Mouse (Mus musculus) limb, embryonic 14.5 days (tissue): ENCODE results near the gene Tex45. TPM values are rescaled to one million over a fixed set of nuclear protein-coding genes. Genes with fewer than 3 reads are reported as not detected.

Experiments
- ATAC-seq: fragments of 200-750 bp; cut with Nextera tagmentation; 2 replicates; pipeline ENCODE4 v1.8.0; 2017; ENCODE audit warnings: low read depth, moderate number of reproducible peaks, moderate TSS enrichment; ENCODE audit not compliant: low FRiP score
- DNase-seq: peaks from one replicate; pipeline ENCODE4 v3.0.0-alpha.2; 2015; ENCODE audit warnings: low spot score
- H3K27ac ChIP-seq: fragments of 300-500 bp; sonication (generic); replicated peaks from 2 replicates; pipeline ENCODE4 v1.5.1; 2014; ENCODE audit warnings: low read depth, mild to moderate bottlenecking, low read length, moderate library complexity, mixed read lengths
- H3K27me3 ChIP-seq: fragments of 300-500 bp; sonication (generic); 2 replicates; pipeline ENCODE4 v1.6.1; 2014; ENCODE audit warnings: low read length, mixed read lengths; ENCODE audit not compliant: control insufficient read depth, insufficient read depth
- H3K36me3 ChIP-seq: fragments of 300-500 bp; sonication (generic); 2 replicates; pipeline ENCODE4 v1.6.1; 2014; ENCODE audit warnings: mild to moderate bottlenecking, low read length, moderate library complexity, mixed read lengths; ENCODE audit not compliant: control insufficient read depth, insufficient read depth
- H3K4me1 ChIP-seq: fragments of 300-500 bp; sonication (generic); 2 replicates; pipeline ENCODE4 v1.6.1; 2014; ENCODE audit warnings: antibody characterized with exemption, low read length, mixed read lengths; ENCODE audit not compliant: control insufficient read depth, insufficient read depth
- H3K4me2 ChIP-seq: fragments of 300-500 bp; sonication (generic); replicated peaks from 2 replicates; pipeline ENCODE4 v1.6.1; 2014; ENCODE audit warnings: low read depth, mild to moderate bottlenecking, low read length, moderate library complexity; ENCODE audit not compliant: severe bottlenecking
- H3K4me3 ChIP-seq: fragments of 300-500 bp; sonication (generic); replicated peaks from 2 replicates; pipeline ENCODE4 v1.5.1; 2014; ENCODE audit warnings: low read length
- H3K9ac ChIP-seq: fragments of 300-500 bp; sonication (generic); 2 replicates; pipeline ENCODE4 v1.6.1; 2014; ENCODE audit warnings: mild to moderate bottlenecking, low read depth, low read length, moderate library complexity; ENCODE audit not compliant: severe bottlenecking
- H3K9me3 ChIP-seq: fragments of 300-500 bp; sonication (generic); 2 replicates; pipeline ENCODE4 v1.6.1; 2016; ENCODE audit warnings: low read length; ENCODE audit not compliant: control insufficient read depth
- POLR2A ChIP-seq: fragments of 200-500 bp; IDR thresholded peaks from 2 replicates; pipeline ENCODE4 v1.8.0; 2012; ENCODE audit warnings: inconsistent platforms, mild to moderate bottlenecking, moderate library complexity, borderline replicate concordance; ENCODE audit not compliant: insufficient read depth, insufficient read length; ENCODE audit errors: extremely low read depth
- WGBS: fragments of 180-500 bp; shearing (Covaris S2); extraction: QIAGEN DNeasy Blood & Tissue Kit; methylation state at CpG from one replicate; pipeline ENCODE4 v1.1.7; 2014; 5-methylcytosine and 5-hydroxymethylcytosine counted together
- polyA plus RNA-seq, 2 experiments: library from polyadenylated mRNA; depleted of rRNA in 1 of 2; stranded (reverse) in 1 of 2; unstranded in 1 of 2; fragments of >200 nt; fragmentation: Nextera tagmentation in 1 of 2; extraction: Ambion mirVana in 1 of 2; gene quantifications; 2 replicates each; pipeline versions ENCODE4 v1.2.1 to v1.2.3; 2012 to 2014

Gene Tex45
- polyA plus RNA-seq, 2 experiments, result 0.11 TPM; not detected in 1

GRCm38 (mm10) chr8:3463248-3463647 lies 7.4 kb upstream of the Tex45 start:
- ATAC-seq, result no peak
- TF ChIP-seq POLR2A, result no peak
- H3K9me3 ChIP-seq, result no peaks in the 10 kb centered on the region
- peaks cover 12% of the 10 kb centered on the region for H3K36me3 ChIP-seq
- no peak overlapping the region for H3K9ac ChIP-seq
- no peak overlapping the region for H3K4me2 ChIP-seq
- 89% methylated on average over 2 of the region's 2 CpGs for WGBS
- DNase-seq, result no peak
- H3K27me3 ChIP-seq, result no peaks in the 10 kb centered on the region
- no peak overlapping the region for H3K4me3 ChIP-seq
- H3K4me1 ChIP-seq, result no peaks in the 10 kb centered on the region
- H3K27ac ChIP-seq, result no peak overlapping the region

DNA sequence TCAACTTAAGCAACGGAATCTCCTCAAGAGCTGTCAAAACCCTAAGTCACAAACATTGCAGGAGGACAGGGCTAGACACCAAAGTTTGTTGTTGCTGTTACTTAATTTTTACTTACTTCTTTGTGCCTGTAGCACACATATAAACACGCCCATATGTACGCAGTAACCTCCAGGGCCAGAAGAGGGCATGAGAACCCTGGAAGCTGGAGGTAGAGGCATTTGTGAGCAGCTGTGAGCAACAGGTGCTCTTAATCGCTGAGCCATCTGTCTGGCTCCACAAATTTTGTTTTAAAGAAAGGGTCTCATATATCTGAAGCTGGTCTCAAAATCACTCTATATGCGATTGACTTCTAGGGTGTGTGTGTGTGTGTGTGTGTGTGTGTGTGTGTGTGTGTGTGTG lies 6.4 kb upstream of the Tex45 start:
- Histone ChIP-seq H3K9me3 (no peaks in the 10 kb centered on the region), H3K27me3 (no peaks in the 10 kb centered on the region), H3K9ac (no peak overlapping the region), H3K4me3 (no peak overlapping the region), H3K27ac (no peak overlapping the region), H3K36me3 (0 out of 2 replicates have a peak, but pooled peaks cover 2% of the 10 kb centered on the region), H3K4me2 (no peak overlapping the region), H3K4me1 (no peaks in the 10 kb centered on the region)
- WGBS, result 47% methylated on average over 5 of the region's 5 CpGs
- no peak for TF ChIP-seq POLR2A
- ATAC-seq (peak; percentile 58), DNase-seq (peak; percentile 63)

GRCm38 (mm10) chr8:3467006-3467885 lies 3.4 kb upstream of the Tex45 start, which contains the start of gene Pex11g:
Pex11g (minus strand) TSS chr8:3467680.
- Histone ChIP-seq H3K9me3 (no peaks in the 10 kb centered on the region), H3K36me3 (no peaks in the 10 kb centered on the region), H3K27me3 (no peaks in the 10 kb centered on the region), H3K4me1 (no peaks in the 10 kb centered on the region), H3K4me3 (peak within 1 kb of the TSS; percentile 43), H3K4me2 (peak within 1 kb of the TSS; percentile 49), H3K27ac (peak within 1 kb of the TSS; percentile 81), H3K9ac (peak within 1 kb of the TSS; percentile 82)
- ATAC-seq, result peak; percentile 93
- 6% methylated on average over 32 of the region's 32 CpGs for WGBS
- peak; percentile 70; the same call in 1 of the 2 replicates for TF ChIP-seq POLR2A
- DNase-seq, result peak; percentile 97

- DNase-seq (no peak), ATAC-seq (no peak)
- H3K9me3 ChIP-seq, result no peaks in the 10 kb centered on the region
- H3K36me3 ChIP-seq, result no peaks in the 10 kb centered on the region
- H3K9ac ChIP-seq, result peak overlapping the region; percentile 82
- 58% methylated on average over 8 of the region's 9 CpGs for WGBS
- peak overlapping the region; percentile 49 for H3K4me2 ChIP-seq
- no peak for TF ChIP-seq POLR2A
- H3K27me3 ChIP-seq, result no peaks in the 10 kb centered on the region
- H3K4me3 ChIP-seq, result peak overlapping the region; percentile 43
- H3K27ac ChIP-seq, result peak overlapping the region; percentile 81
- no peaks in the 10 kb centered on the region for H3K4me1 ChIP-seq
These were observed 2.6 kb upstream of the Tex45 start for GRCm38 (mm10) chr8:3467886-3468545.

DNA sequence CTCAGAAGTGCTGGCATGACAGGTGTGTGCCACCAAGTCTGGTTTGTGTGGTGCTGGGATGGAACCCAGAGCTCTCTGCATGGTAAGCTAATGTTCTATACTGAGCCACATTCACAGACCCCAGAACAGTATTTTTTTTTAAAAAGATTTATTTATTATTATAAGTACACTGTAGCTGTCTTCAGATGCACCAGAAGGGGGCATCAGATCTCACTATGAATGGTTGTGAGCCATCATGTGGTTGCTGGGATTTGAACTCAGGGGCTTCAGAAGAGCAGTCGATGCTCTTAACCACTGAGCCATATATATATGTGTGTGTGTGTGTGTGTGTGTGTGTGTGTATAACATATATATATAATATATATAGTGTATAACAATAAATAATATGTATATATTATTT lies 1.8 kb upstream of the Tex45 start:
- H3K9me3 ChIP-seq, result no peaks in the 10 kb centered on the region
- no peak overlapping the region for H3K4me3 ChIP-seq
- H3K27ac ChIP-seq, result no peak overlapping the region
- ATAC-seq (no peak), DNase-seq (no peak)
- H3K36me3 ChIP-seq, result no peaks in the 10 kb centered on the region
- no peaks in the 10 kb centered on the region for H3K4me1 ChIP-seq
- H3K9ac ChIP-seq, result no peak overlapping the region
- no peak overlapping the region for H3K4me2 ChIP-seq
- no peaks in the 10 kb centered on the region for H3K27me3 ChIP-seq
- 91% methylated on average over 1 of the region's 1 CpGs for WGBS
- no peak for TF ChIP-seq POLR2A
